Mouse (Mus musculus) frontal cortex, postnatal 25 days (tissue): ENCODE measurements around the gene Sh3bgrl.

Source experiments
- DNase-seq, 2 experiments: peaks; one replicate each; pipeline ENCODE4 v3.0.0; 2022; ENCODE audit warnings: low spot score in 2 of 2

Sh3bgrl gene

DNA sequence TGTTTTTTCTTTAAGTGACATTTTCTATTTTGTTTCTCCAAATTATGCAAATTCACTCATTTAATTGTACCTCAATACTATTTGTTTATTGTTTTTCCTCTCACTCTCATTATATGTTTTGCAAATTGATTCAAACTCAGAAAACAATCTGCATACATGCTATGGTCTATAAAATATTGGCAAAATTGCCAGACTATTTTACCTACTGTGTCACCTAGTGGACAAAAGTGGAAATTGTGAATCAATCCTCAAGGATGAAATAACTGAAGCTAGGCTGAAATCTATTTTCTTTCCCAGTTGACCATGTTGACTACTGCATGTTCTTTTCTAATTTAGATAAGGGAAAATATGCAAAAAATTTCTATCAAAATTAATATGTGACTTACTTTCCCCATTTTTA, 143.0 kb downstream of the Sh3bgrl start:
- DNase-seq, result no peak
